Mouse (Mus musculus): ENCODE measurements around the gene 1700056E22Rik. TPM values are rescaled to one million over a fixed set of nuclear protein-coding genes. Genes with fewer than 3 reads are reported as not detected.
A peak's percentile ranks its signal among the peaks of the same experiment; 100 is the strongest.

1700056E22Rik gene
- total RNA-seq, 2 experiments from 2014 or later = not detected

- no peak for DNase-seq
Measured at GRCm38 (mm10) chr1:184019042-184019721, 14.9 kb downstream of the 1700056E22Rik start.

- DNase-seq = no peak
Measured at GRCm38 (mm10) chr1:184017606-184018005, 16.5 kb downstream of the 1700056E22Rik start.

GRCm38 (mm10) chr1:184015995-184016730 lies 17.9 kb downstream of the 1700056E22Rik start:
- DNase-seq = no peak

- no peak for DNase-seq
Measured at GRCm38 (mm10) chr1:184014091-184014490, 20.0 kb downstream of the 1700056E22Rik start.

GRCm38 (mm10) chr1:184013106-184013505 lies 21.0 kb downstream of the 1700056E22Rik start, which contains the start of gene Dusp10:
Gene Dusp10 (plus strand): TSS chr1:184013302.
- no peak for DNase-seq

GRCm38 (mm10) chr1:184011311-184011710 lies 22.8 kb downstream of the 1700056E22Rik start:
- DNase-seq = no peak

- no peak for DNase-seq
Measured at GRCm38 (mm10) chr1:184006086-184006485, 28.0 kb downstream of the 1700056E22Rik start.

GRCm38 (mm10) chr1:184005315-184006058 lies 28.6 kb downstream of the 1700056E22Rik start:
- no peak for DNase-seq

- DNase-seq = no peak
Measured at GRCm38 (mm10) chr1:184004311-184004710, 29.8 kb downstream of the 1700056E22Rik start.

GRCm38 (mm10) chr1:184002470-184002869 lies 31.6 kb downstream of the 1700056E22Rik start:
- peak; percentile 8 to 20 for DNase-seq

GRCm38 (mm10) chr1:183997207-183997606 lies 36.9 kb downstream of the 1700056E22Rik start:
- DNase-seq = no peak

GRCm38 (mm10) chr1:183991921-183992320 lies 42.2 kb downstream of the 1700056E22Rik start:
- DNase-seq = no peak

- DNase-seq = no peak
Measured at GRCm38 (mm10) chr1:183987711-183988245, 46.3 kb downstream of the 1700056E22Rik start.

Other genes with a start within 250 kb of the 1700056E22Rik start
- 1 to 10 TPM; 5.3 to 5.9 TPM for gene Dusp10, start 21.0 kb downstream of the 1700056E22Rik start, total RNA-seq (2021)